Mouse (Mus musculus) small intestine, adult 2 months (tissue): ENCODE data around the gene Grm8.

Experiments used
- CTCF ChIP-seq: fragments of 200-500 bp; IDR thresholded peaks from 2 replicates; pipeline ENCODE4 v1.5.1; 2012; ENCODE audit warnings: low read depth, mild to moderate bottlenecking, control low read depth, inconsistent platforms, low read length, moderate library complexity, mixed read lengths; ENCODE audit not compliant: insufficient replicate concordance, insufficient read length; ENCODE audit errors: extremely low read depth
- POLR2A ChIP-seq: fragments of 200-500 bp; IDR thresholded peaks from 2 replicates; pipeline ENCODE4 v1.6.1; 2012; ENCODE audit warnings: low read depth, mild to moderate bottlenecking, control low read depth, inconsistent platforms, low read length, moderate library complexity

DNA sequence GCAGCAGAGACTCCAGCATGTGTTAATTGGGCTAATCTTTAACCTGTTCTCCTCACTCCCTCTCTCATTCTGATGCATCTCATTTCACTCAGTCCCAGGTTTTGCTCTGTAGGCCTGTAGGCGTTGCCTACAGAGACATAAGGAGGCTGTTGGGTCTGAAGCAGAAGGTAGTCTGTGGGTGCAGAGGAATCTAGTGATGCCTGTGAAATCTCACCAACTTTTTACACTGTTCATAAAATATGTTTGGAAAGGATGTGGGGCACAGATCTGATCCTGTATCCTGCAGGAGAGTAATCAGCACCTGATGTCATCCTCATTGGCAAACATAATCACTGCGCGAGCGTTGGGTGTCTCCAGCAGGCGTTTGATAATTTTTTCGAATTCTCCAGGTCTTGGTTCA lies 372.9 kb downstream of the Grm8 start:
- TF ChIP-seq CTCF, result no peak
- TF ChIP-seq POLR2A, result no peak
